Mouse (Mus musculus) heart, adult 2 months (tissue): ENCODE measurements around the gene Smarca4. TPM values are rescaled to one million over a fixed set of nuclear protein-coding genes. Genes with fewer than 3 reads are reported as not detected.

ENCODE experiments used
- DNase-seq, 2 experiments: peaks; one replicate each; pipeline ENCODE4 v3.0.0; 2021
- H3K27ac ChIP-seq: fragments of 200-600 bp; 2 replicates; pipeline ENCODE4 v1.8.1; 2022
- H3K27me3 ChIP-seq: fragments of 200-500 bp; 2 replicates; pipeline ENCODE4 v1.6.1; 2012; ENCODE audit warnings: mild to moderate bottlenecking, low read length, inconsistent platforms, mixed read lengths; ENCODE audit not compliant: control insufficient read depth, insufficient read depth
- H3K36me3 ChIP-seq: fragments of 200-500 bp; 2 replicates; pipeline ENCODE4 v1.6.1; 2012; ENCODE audit warnings: low read length, inconsistent platforms; ENCODE audit not compliant: control insufficient read depth, insufficient read depth
- H3K4me1 ChIP-seq: fragments of 200-500 bp; 2 replicates; pipeline ENCODE4 v1.6.1; 2011; ENCODE audit warnings: low read length; ENCODE audit not compliant: control insufficient read depth, insufficient read depth
- H3K4me3 ChIP-seq: fragments of 200-600 bp; 2 replicates; pipeline ENCODE4 v1.8.1; 2022
- H3K79me2 ChIP-seq: fragments of 200-500 bp; replicated peaks from 2 replicates; pipeline ENCODE4 v1.6.1; 2012; ENCODE audit warnings: mild to moderate bottlenecking, inconsistent platforms, low read length, moderate library complexity, mixed read lengths; ENCODE audit not compliant: control insufficient read depth, insufficient read depth
- H3K9ac ChIP-seq: fragments of 200-500 bp; 2 replicates; pipeline ENCODE4 v1.6.1; 2012; ENCODE audit warnings: low read depth, mild to moderate bottlenecking, control low read depth, inconsistent platforms, low read length, mixed read lengths
- CTCF ChIP-seq: fragments of 200-600 bp; IDR thresholded peaks from 2 replicates; pipeline ENCODE4 v1.8.1; 2022; ENCODE audit warnings: antibody characterized with exemption, mild to moderate bottlenecking, moderate library complexity
- EP300 ChIP-seq: fragments of 200-500 bp; IDR thresholded peaks from 2 replicates; pipeline ENCODE4 v1.6.1; 2011; ENCODE audit warnings: low read depth, low read length, control low read depth; ENCODE audit not compliant: insufficient read depth
- POLR2A ChIP-seq: fragments of 200-500 bp; IDR thresholded peaks from 2 replicates; pipeline ENCODE4 v1.6.1; 2011; ENCODE audit warnings: mild to moderate bottlenecking, low read depth, low read length, control low read depth; ENCODE audit not compliant: insufficient read depth
- WGBS: fragments of 180-500 bp; shearing (Covaris S2); methylation state at CpG from one replicate; pipeline ENCODE4 v1.1.7; 2018; 5-methylcytosine and 5-hydroxymethylcytosine counted together
- intact Hi-C: fragments of 180-260 bp; cut with DNase I; formaldehyde crosslinking; loops from one replicate; pipeline ENCODE4 v1.15.1; 2025
- polyA plus RNA-seq: library from polyadenylated mRNA; depleted of rRNA; stranded (reverse); fragments of >200 nt; gene quantifications from 2 replicates; pipeline ENCODE4 v1.2.3, GENCODE M21; 2012
- total RNA-seq, 2 experiments: library from RNA; stranded (reverse); gene quantifications; 2 replicates each; pipeline ENCODE4 v1.2.3; 2021

Smarca4 gene
- total and polyA plus RNA-seq, 3 experiments: 21.5 to 47.0 (median 43.5) TPM

DNA sequence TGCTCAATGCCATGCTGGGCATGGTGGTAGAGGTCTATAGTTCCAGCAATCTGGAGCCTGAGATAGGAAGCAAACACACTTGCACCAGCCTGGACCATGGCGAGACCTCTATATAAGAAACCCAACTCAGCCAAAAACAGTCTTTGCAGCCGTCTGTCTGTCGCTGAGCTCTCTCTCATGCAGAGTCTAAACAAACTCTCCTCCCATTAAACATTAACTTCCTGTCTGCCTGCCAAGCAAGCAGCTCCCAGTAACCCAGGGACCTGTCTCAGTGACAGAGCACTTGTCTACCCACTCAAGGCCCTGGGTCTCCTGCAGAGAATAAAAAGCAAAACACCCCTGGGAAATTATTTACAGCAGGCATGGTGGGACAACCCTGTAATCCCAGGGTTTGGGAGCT lies 120.6 kb downstream of the Smarca4 start:
- no peak overlapping the region for H3K4me3 ChIP-seq
- H3K36me3 ChIP-seq: no peaks in the 10 kb centered on the region
- no peaks in the 10 kb centered on the region for H3K27me3 ChIP-seq
- intact Hi-C loops: no loop called here
- WGBS: 74% methylated on average over 3 of the region's 3 CpGs
- TF ChIP-seq POLR2A: no peak
- no peak for DNase-seq
- H3K79me2 ChIP-seq: no peaks in the 10 kb centered on the region
- no peaks in the 10 kb centered on the region for H3K4me1 ChIP-seq
- no peak overlapping the region for H3K9ac ChIP-seq
- no peak overlapping the region for H3K27ac ChIP-seq

DNA sequence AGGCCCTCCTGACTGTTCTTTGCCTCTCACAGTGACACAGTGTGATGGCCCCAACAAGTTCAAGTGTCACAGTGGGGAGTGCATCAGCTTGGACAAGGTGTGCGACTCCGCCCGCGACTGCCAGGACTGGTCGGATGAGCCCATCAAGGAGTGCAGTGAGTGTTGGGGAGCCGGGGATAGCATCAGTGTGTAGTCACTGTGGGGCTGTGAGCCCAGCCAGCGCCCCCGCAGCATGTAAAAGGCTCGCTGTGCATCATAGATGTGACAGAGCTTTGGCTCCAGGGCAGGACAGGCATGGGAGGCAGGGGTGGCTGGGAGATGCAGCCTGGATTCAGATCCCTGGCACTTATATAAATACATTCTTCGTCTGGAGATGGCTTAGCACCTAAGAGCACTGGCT lies 121.2 kb downstream of the Smarca4 start:
- DNase-seq: no peak
- Histone ChIP-seq H3K79me2 (no peaks in the 10 kb centered on the region), H3K9ac (no peak overlapping the region), H3K27me3 (no peaks in the 10 kb centered on the region), H3K4me1 (no peaks in the 10 kb centered on the region), H3K27ac (no peak overlapping the region), H3K4me3 (no peak overlapping the region), H3K36me3 (no peaks in the 10 kb centered on the region)
- WGBS: 97% methylated on average over 10 of the region's 10 CpGs
- TF ChIP-seq POLR2A (no peak), EP300 (no peak), CTCF (no peak)
- intact Hi-C loops: no loop called here

- H3K36me3 ChIP-seq: no peaks in the 10 kb centered on the region
- no peak overlapping the region for H3K27ac ChIP-seq
- intact Hi-C loops: no loop called here
- no peak for TF ChIP-seq EP300
- TF ChIP-seq POLR2A: no peak
- no peak for TF ChIP-seq CTCF
- no peak for DNase-seq
- H3K27me3 ChIP-seq: no peaks in the 10 kb centered on the region
- 79% methylated on average over 7 of the region's 7 CpGs for whole genome bisulfite sequencing
- H3K79me2 ChIP-seq: no peaks in the 10 kb centered on the region
- H3K9ac ChIP-seq: no peak overlapping the region
- H3K4me3 ChIP-seq: no peak overlapping the region
- no peaks in the 10 kb centered on the region for H3K4me1 ChIP-seq
Measured at GRCm38 (mm10) chr9:21738776-21739175, 122.8 kb downstream of the Smarca4 start.

DNA sequence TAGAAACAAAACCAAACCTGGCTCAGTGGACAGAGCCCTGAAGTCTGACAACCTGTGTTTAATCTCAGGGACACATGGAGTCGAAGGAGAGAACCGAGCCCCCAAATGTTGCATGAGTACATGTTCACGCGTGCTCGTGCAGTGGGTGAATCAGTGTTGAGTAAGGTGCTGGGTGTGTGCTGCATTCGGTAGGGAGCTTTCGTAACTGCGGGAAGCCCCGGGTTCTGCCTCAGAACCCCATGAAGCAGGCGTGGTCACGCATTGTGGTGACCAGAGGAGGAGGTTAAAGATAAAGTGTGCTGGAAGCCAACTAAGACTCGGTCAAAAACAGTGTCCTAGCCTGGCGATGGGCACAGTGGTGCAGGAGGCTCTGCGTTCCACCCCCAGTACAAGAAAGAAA lies 124.5 kb downstream of the Smarca4 start:
- DNase-seq: no peak
- Histone ChIP-seq H3K4me3 (no peak overlapping the region), H3K36me3 (no peaks in the 10 kb centered on the region), H3K79me2 (no peaks in the 10 kb centered on the region), H3K27ac (no peak overlapping the region), H3K27me3 (no peaks in the 10 kb centered on the region), H3K4me1 (no peaks in the 10 kb centered on the region), H3K9ac (no peak overlapping the region)
- WGBS: 91% methylated on average over 14 of the region's 14 CpGs
- intact Hi-C loops: no loop called here
- TF ChIP-seq CTCF (no peak), POLR2A (no peak), EP300 (no peak)

DNA sequence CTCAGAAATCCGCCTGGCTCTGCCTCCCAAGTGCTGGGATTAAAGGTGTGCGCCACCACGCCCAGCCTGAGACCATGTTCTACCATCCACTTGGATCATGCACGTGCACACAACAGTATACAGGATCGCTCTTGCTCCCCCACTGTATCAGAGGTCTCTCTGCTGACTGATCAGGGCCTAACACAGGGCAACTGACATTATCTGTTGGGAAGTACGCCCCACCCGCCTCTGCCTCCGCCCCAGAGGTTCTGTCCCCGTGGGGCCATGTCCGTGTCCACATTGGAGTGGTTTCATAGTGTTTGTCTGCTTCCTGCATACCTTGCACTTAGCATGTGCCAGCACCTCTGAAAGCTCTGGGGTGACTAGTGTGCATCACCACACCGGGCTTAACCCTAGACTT lies 125.5 kb downstream of the Smarca4 start:
- TF ChIP-seq EP300: no peak
- no peak for TF ChIP-seq CTCF
- no peak for TF ChIP-seq POLR2A
- Histone ChIP-seq H3K79me2 (no peaks in the 10 kb centered on the region), H3K4me1 (no peaks in the 10 kb centered on the region), H3K36me3 (no peaks in the 10 kb centered on the region), H3K4me3 (no peak overlapping the region), H3K27me3 (no peaks in the 10 kb centered on the region), H3K27ac (no peak overlapping the region), H3K9ac (no peak overlapping the region)
- intact Hi-C loops: no loop called here
- 94% methylated on average over 11 of the region's 11 CpGs for WGBS
- DNase-seq: no peak

DNA sequence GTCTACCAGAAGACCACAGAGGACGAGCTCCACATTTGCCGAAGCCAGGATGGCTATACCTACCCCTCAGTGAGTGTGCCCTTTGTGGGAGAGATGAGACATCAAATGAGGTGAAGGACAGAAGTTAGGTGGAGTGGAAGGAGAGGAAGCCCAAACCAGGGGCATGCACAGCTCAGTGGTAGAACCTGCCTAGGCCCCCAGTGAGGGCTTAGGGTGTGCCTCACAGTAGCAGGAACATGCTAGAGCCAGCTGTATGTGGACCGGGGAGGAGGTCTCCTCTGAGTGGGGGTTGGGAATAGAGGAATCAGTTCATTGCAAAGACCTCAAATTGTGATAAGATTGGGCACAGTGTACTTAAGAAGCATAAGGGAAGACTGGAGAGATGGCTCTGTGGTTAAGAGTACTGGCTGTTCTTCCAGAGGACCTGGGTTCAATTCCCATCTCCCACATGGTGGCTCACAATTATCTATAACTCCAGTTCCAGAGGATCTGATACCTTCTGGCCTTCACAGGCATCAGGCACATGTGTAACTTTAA lies 131.3 kb downstream of the Smarca4 start:
- intact Hi-C loops: loop anchor here (2.0 to 5.0 kb wide), 2 partner anchors 25 to 45 kb away; partner anchors contain the start of gene Ldlr
- 87% methylated on average over 3 of the region's 3 CpGs for WGBS
- H3K4me1 ChIP-seq: peaks cover 12% of the 10 kb centered on the region

More for the DNA sequence above, 131.3 kb downstream of the Smarca4 start:
- no peak overlapping the region for H3K9ac ChIP-seq
- H3K27me3 ChIP-seq: no peaks in the 10 kb centered on the region
- TF ChIP-seq POLR2A: no peak
- TF ChIP-seq EP300: no peak
- TF ChIP-seq CTCF: no peak
- H3K79me2 ChIP-seq: no peaks in the 10 kb centered on the region
- no peak for DNase-seq
- H3K36me3 ChIP-seq: no peaks in the 10 kb centered on the region
- no peak overlapping the region for H3K27ac ChIP-seq
- H3K4me3 ChIP-seq: no peak overlapping the region
